Mouse (Mus musculus) lung, postnatal 0 days (tissue): ENCODE data around the gene Car10. TPM values are rescaled to one million over a fixed set of nuclear protein-coding genes. Genes with fewer than 3 reads are reported as not detected.

Experiments
- ATAC-seq: fragments of 200-750 bp; cut with Nextera tagmentation; 2 replicates; pipeline ENCODE4 v1.8.0; 2017; ENCODE audit warnings: moderate library complexity
- DNase-seq: peaks from one replicate; pipeline ENCODE4 v3.0.0-alpha.2; 2016; ENCODE audit warnings: low spot score
- H3K27ac ChIP-seq: fragments of 300-500 bp; sonication (generic); 2 replicates; pipeline ENCODE4 v1.5.1; 2014; ENCODE audit warnings: antibody characterized with exemption, mild to moderate bottlenecking, low read length, mixed read lengths
- H3K27me3 ChIP-seq: fragments of 300-500 bp; sonication (generic); replicated peaks from 2 replicates; pipeline ENCODE4 v1.6.1; 2014; ENCODE audit warnings: low read length, mixed read lengths; ENCODE audit not compliant: insufficient read depth
- H3K36me3 ChIP-seq: fragments of 300-500 bp; sonication (generic); 2 replicates; pipeline ENCODE4 v1.6.1; 2014; ENCODE audit warnings: low read length, mixed read lengths; ENCODE audit not compliant: insufficient read depth
- H3K4me1 ChIP-seq: fragments of 300-500 bp; sonication (generic); 2 replicates; pipeline ENCODE4 v1.6.1; 2014; ENCODE audit warnings: antibody characterized with exemption, low read depth, low read length, mixed read lengths; ENCODE audit not compliant: insufficient read depth
- H3K4me2 ChIP-seq: fragments of 300-500 bp; sonication (generic); replicated peaks from 2 replicates; pipeline ENCODE4 v1.6.1; 2014; ENCODE audit warnings: low read depth, mild to moderate bottlenecking, low read length, moderate library complexity, mixed read lengths
- H3K4me3 ChIP-seq: fragments of 300-500 bp; sonication (generic); 2 replicates; pipeline ENCODE4 v1.5.1; 2014; ENCODE audit warnings: low read depth, low read length
- H3K9ac ChIP-seq: fragments of 300-500 bp; sonication (generic); replicated peaks from 2 replicates; pipeline ENCODE4 v1.6.1; 2014; ENCODE audit warnings: low read depth, mild to moderate bottlenecking
- H3K9me3 ChIP-seq: fragments of 300-500 bp; sonication (generic); 2 replicates; pipeline ENCODE4 v1.6.1; 2016; ENCODE audit warnings: low read length, mixed read lengths
- CTCF ChIP-seq: IDR thresholded peaks from 2 replicates; pipeline ENCODE4 v1.5.1; 2016; ENCODE audit warnings: antibody characterized with exemption, mild to moderate bottlenecking
- EP300 ChIP-seq: IDR thresholded peaks from 2 replicates; pipeline ENCODE4 v1.6.1; 2016; ENCODE audit warnings: antibody characterized with exemption, mild to moderate bottlenecking, control low read depth
- WGBS: fragments of 180-500 bp; shearing (Covaris S2); extraction: QIAGEN DNeasy Blood & Tissue Kit; methylation state at CpG from one replicate; pipeline ENCODE4 v1.1.7; 2014; 5-methylcytosine and 5-hydroxymethylcytosine counted together
- polyA plus RNA-seq: library from polyadenylated mRNA; unstranded; fragments of >200 nt; fragmentation: Nextera tagmentation; extraction: Ambion mirVana; gene quantifications from 2 replicates; pipeline ENCODE4 v1.2.1, GENCODE M21; 2015

Car10 gene
- polyA plus RNA-seq, 1 experiment from 2014 or later: not detected

DNA sequence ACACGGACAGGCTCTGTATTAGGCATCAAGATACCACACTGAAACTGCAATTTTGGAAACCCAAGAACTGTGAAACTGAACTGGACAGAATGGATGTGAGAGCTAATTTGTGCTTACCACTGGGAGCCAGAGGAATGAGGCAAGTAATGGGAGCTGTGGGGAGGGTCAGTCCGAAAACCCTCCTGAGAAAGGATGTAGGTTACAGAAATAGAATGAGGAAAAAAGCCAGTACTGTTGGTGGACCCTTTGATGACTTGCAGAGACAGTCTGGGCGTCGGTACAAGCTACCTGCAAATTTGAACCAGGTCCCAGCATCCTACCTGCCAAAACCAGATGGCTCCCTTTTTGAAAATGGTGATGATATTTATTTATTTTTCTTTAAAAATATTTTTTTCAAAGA is 545.2 kb downstream of the Car10 start:
- no peak for DNase-seq
- Histone ChIP-seq H3K9ac (no peak overlapping the region), H3K36me3 (no peaks in the 10 kb centered on the region), H3K4me2 (no peak overlapping the region), H3K4me1 (no peaks in the 10 kb centered on the region), H3K4me3 (no peak overlapping the region), H3K27ac (no peak overlapping the region), H3K27me3 (no peaks in the 10 kb centered on the region), H3K9me3 (no peaks in the 10 kb centered on the region)
- 76% methylated on average over 4 of the region's 4 CpGs for WGBS
- ATAC-seq: no peak
- TF ChIP-seq CTCF (no peak), EP300 (no peak)

DNA sequence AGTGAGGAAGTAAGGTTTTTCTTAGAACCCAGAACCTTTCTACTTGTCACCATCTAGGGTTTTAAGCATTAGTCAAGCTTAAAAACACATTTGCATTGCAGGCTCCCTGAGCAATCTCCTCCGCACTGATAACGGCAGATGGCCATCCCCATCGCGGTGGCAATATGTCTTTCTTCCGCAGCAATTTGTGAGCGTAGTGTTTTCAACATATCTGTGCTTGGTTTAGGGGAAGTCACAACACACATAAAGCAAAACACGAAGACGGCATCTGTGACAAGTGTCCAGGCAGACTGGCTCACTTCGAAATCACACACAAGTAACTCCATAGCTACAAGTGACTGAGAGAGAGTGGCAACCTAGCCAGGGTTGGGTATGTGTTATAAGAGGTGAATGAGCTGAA is 545.6 kb downstream of the Car10 start:
- Histone ChIP-seq H3K36me3 (no peaks in the 10 kb centered on the region), H3K9me3 (no peaks in the 10 kb centered on the region), H3K4me2 (no peak overlapping the region), H3K4me3 (no peak overlapping the region), H3K27ac (no peak overlapping the region), H3K4me1 (no peaks in the 10 kb centered on the region), H3K9ac (no peak overlapping the region), H3K27me3 (no peaks in the 10 kb centered on the region)
- DNase-seq: no peak
- TF ChIP-seq CTCF: no peak
- no peak for ATAC-seq
- 88% methylated on average over 9 of the region's 9 CpGs for WGBS

DNA sequence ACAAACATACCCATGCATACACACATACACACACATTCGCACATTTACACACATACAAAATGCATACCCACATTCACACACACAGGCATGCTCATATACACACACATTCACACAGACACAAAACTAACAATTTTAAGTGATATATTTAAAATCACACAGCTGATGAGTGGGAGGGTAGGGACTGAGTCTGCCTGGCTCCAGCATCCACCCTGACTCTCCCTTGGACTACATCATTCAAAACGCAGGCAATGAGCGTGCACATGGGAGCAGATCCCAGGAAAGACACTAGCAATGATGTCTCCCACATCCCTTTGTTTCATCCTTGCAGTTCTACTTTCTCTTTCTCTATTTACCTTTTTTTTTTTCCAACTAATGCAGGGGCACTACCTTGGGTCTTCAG is 548.4 kb downstream of the Car10 start:
- Histone ChIP-seq H3K27me3 (no peaks in the 10 kb centered on the region), H3K9me3 (no peaks in the 10 kb centered on the region), H3K4me3 (no peak overlapping the region), H3K27ac (no peak overlapping the region), H3K4me2 (no peak overlapping the region), H3K36me3 (no peaks in the 10 kb centered on the region), H3K9ac (no peak overlapping the region), H3K4me1 (no peaks in the 10 kb centered on the region)
- TF ChIP-seq CTCF (no peak), EP300 (no peak)
- 87% methylated on average over 3 of the region's 3 CpGs for WGBS
- no peak for DNase-seq
- ATAC-seq: no peak
